Mouse (Mus musculus) neural tube, embryonic 12.5 days (tissue): Measurements from ENCODE around the gene Cep104. TPM values are rescaled to one million over a fixed set of nuclear protein-coding genes. Genes with fewer than 3 reads are reported as not detected.

Experiments
- ATAC-seq: fragments of 200-750 bp; cut with Nextera tagmentation; 2 replicates; pipeline ENCODE4 v1.8.0; 2017; ENCODE audit warnings: low read depth, mild to moderate bottlenecking, moderate TSS enrichment, moderate library complexity; ENCODE audit not compliant: low FRiP score
- H3K27ac ChIP-seq: fragments of 300-500 bp; sonication (generic); 2 replicates; pipeline ENCODE4 v1.5.1; 2016
- H3K27me3 ChIP-seq: fragments of 300-500 bp; sonication (generic); replicated peaks from 2 replicates; pipeline ENCODE4 v1.6.1; 2016; ENCODE audit warnings: mild to moderate bottlenecking
- H3K36me3 ChIP-seq: fragments of 300-500 bp; sonication (generic); 2 replicates; pipeline ENCODE4 v1.6.1; 2016; ENCODE audit warnings: mild to moderate bottlenecking
- H3K4me1 ChIP-seq: fragments of 300-500 bp; sonication (generic); 2 replicates; pipeline ENCODE4 v1.6.1; 2016
- H3K4me2 ChIP-seq: fragments of 300-500 bp; sonication (generic); replicated peaks from 2 replicates; pipeline ENCODE4 v1.6.1; 2016; ENCODE audit warnings: mild to moderate bottlenecking
- H3K4me3 ChIP-seq: fragments of 300-500 bp; sonication (generic); 2 replicates; pipeline ENCODE4 v1.5.1; 2016
- H3K9ac ChIP-seq: fragments of 300-500 bp; sonication (generic); 2 replicates; pipeline ENCODE4 v1.6.1; 2016; ENCODE audit warnings: mild to moderate bottlenecking
- H3K9me3 ChIP-seq: fragments of 300-500 bp; sonication (generic); 2 replicates; pipeline ENCODE4 v1.6.1; 2016; ENCODE audit warnings: mild to moderate bottlenecking
- WGBS: fragments of 180-500 bp; shearing (Covaris S2); methylation state at CpG from one replicate; pipeline ENCODE4 v1.1.7; 2016; 5-methylcytosine and 5-hydroxymethylcytosine counted together
- polyA plus RNA-seq: library from polyadenylated mRNA; unstranded; fragments of >200 nt; fragmentation: Nextera tagmentation; extraction: Ambion mirVana; gene quantifications from 2 replicates; pipeline ENCODE4 v1.2.1, GENCODE M21; 2016

The Cep104 gene
- polyA plus RNA-seq, 1 experiment from 2014 or later = 24.2 TPM

DNA sequence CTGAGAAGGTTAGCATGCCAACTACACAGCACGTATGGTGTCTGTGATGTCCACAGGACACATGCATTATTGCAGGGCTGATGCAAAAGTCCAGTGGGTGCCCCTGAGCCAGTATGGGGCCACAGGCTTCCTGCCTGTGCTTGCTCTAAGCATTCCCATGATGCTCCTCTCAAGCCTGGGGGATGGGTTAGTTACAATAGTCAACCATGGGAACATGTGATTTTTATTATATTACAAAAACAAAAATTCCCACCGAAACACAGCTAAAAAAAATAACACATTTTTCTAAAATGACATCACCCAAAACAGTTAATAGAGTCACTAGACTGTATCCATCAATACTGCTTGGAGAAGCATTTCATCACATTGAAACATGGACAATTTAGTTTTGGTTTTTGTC, 81.1 kb downstream of the Cep104 start:
- H3K27me3 ChIP-seq = peaks cover 3% of the 10 kb centered on the region; the same call in 1 of the 2 replicates
- no peaks in the 10 kb centered on the region for H3K9me3 ChIP-seq
- no peak overlapping the region for H3K9ac ChIP-seq
- no peaks in the 10 kb centered on the region for H3K4me1 ChIP-seq
- H3K4me3 ChIP-seq = no peak overlapping the region
- ATAC-seq = no peak
- H3K4me2 ChIP-seq = no peak overlapping the region
- H3K27ac ChIP-seq = no peak overlapping the region
- no peaks in the 10 kb centered on the region for H3K36me3 ChIP-seq
- 77% methylated on average over 2 of the region's 2 CpGs for WGBS

DNA sequence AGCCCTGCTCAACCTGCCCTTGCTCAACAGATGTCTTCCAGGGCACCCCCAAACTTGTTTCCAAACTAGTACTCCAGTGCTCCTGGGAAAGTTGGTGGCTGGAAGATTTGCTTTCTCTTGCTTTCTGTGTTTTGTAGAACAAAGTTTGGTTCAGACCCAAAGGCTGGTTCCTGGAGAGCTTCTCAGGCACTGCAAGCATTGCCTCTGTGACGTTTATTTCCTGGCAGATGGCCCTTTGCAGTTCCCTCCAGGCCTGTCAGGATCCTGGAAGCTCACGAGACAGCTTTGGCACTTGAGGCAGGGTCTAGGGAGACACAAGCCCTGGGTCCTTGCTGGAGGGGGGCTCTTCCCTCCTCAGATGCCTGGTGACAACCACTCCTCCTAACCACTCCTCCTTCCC, 81.7 kb downstream of the Cep104 start:
- 65% methylated on average over 2 of the region's 2 CpGs for WGBS
- Histone ChIP-seq H3K27ac (no peak overlapping the region), H3K9ac (no peak overlapping the region), H3K4me3 (no peak overlapping the region), H3K9me3 (no peaks in the 10 kb centered on the region), H3K27me3 (peaks cover 3% of the 10 kb centered on the region; the same call in 1 of the 2 replicates), H3K4me2 (no peak overlapping the region), H3K4me1 (no peaks in the 10 kb centered on the region), H3K36me3 (no peaks in the 10 kb centered on the region)
- ATAC-seq = no peak

DNA sequence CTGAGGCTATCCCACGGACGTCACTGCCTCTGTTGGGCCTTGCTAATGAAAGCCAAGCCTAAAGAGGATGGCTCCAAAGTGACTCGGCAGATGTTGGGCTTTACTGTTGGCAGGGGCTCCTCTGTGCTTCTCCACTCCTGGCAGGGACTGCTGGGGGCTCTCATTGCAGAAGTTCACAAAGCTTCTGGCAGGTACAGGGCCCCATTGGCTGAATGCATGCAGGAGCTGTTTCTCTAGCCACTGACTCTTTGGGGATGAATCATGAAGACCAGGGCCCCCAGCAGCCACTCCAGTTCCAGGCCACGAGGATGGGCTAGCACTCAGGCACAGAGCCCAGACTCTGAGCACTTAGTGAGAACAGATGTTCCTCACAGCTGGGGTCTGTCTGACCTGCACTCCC, 82.7 kb downstream of the Cep104 start:
- Histone ChIP-seq H3K4me3 (no peak overlapping the region), H3K27ac (no peak overlapping the region), H3K27me3 (peaks cover 3% of the 10 kb centered on the region; the same call in 1 of the 2 replicates), H3K36me3 (no peaks in the 10 kb centered on the region), H3K4me2 (no peak overlapping the region), H3K9ac (no peak overlapping the region), H3K9me3 (no peaks in the 10 kb centered on the region), H3K4me1 (no peaks in the 10 kb centered on the region)
- 67% methylated on average over 4 of the region's 4 CpGs for WGBS
- no peak for ATAC-seq

Other genes starting within 250 kb of the Cep104 start
- 70.5 and 76.2 TPM in 2 replicates for gene A430005L14Rik, start 18.0 kb upstream of the Cep104 start, polyA plus RNA-seq
- 10.1 and 10.8 TPM in 2 replicates for gene Dffb, start 68 bp upstream of the Cep104 start, polyA plus RNA-seq
- gene Lrrc47, start 36.5 kb downstream of the Cep104 start, polyA plus RNA-seq = 36.1 and 38.9 TPM in 2 replicates
- 6.4 and 7.8 TPM in 2 replicates for gene Smim1, start 51.0 kb downstream of the Cep104 start, polyA plus RNA-seq
- gene Ccdc27, start 67.5 kb downstream of the Cep104 start, polyA plus RNA-seq = not detected in 2 replicates
- 0.15 and 0.50 TPM in 2 replicates for gene Trp73, start 165.0 kb downstream of the Cep104 start, polyA plus RNA-seq
- gene Wrap73, start 167.2 kb downstream of the Cep104 start, polyA plus RNA-seq = 44.6 and 46.6 TPM in 2 replicates
- gene Tprgl, start 185.5 kb downstream of the Cep104 start, polyA plus RNA-seq = 154 and 158 TPM in 2 replicates
- gene Megf6, start 195.5 kb downstream of the Cep104 start, polyA plus RNA-seq = 17.7 and 18.8 TPM in 2 replicates